Mouse (Mus musculus): ENCODE measurements around the gene Olfr204.

DNA sequence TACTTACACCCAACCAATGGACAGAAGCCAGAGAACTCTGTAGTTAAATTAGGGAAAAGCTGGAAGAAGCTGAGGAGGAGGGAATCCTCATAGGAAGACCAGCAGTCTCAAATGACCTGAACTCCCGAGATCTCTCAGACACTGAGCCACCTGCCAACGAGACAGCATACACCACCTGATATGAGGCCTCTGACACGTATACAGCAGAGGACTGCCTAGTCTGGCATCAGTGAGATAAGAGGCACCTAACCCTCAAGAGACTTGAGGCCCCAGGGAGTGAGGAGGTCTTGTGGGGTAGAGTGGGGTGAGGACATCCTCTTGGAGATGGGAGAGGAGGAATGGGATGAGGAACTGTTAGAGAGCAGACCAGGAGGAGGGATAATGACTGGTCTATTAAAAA lies 37.5 kb downstream of the Olfr204 start:
- TF ChIP-seq POLR2A (IDR thresholded peaks at IDR 0.05; ENCODE audit: low read depth, low read length), result no peak
- TF ChIP-seq CTCF (IDR thresholded peaks at IDR 0.05; ENCODE audit: extremely low read depth, insufficient read length, insufficient replicate concordance, low read depth, low read length), result no peak

Measured in small intestine, adult 2 months (tissue).